Mouse (Mus musculus) lung, postnatal 0 days (tissue): ENCODE data around the gene Sod1.

Source experiments
- CTCF ChIP-seq: IDR thresholded peaks from 2 replicates; pipeline ENCODE4 v1.5.1; 2016; ENCODE audit warnings: antibody characterized with exemption, mild to moderate bottlenecking
- EP300 ChIP-seq: IDR thresholded peaks from 2 replicates; pipeline ENCODE4 v1.6.1; 2016; ENCODE audit warnings: antibody characterized with exemption, mild to moderate bottlenecking, control low read depth

GRCm38 (mm10) chr16:90275521-90275920, 55.0 kb downstream of the Sod1 start:
- TF ChIP-seq CTCF, result no peak
- TF ChIP-seq EP300, result no peak
